Mouse (Mus musculus) retina, postnatal 1 day (tissue): ENCODE results near the gene Hjurp.

Experiments
- DNase-seq: peaks from one replicate; pipeline ENCODE4 v3.0.0-alpha.2; 2012

Gene Hjurp

DNA sequence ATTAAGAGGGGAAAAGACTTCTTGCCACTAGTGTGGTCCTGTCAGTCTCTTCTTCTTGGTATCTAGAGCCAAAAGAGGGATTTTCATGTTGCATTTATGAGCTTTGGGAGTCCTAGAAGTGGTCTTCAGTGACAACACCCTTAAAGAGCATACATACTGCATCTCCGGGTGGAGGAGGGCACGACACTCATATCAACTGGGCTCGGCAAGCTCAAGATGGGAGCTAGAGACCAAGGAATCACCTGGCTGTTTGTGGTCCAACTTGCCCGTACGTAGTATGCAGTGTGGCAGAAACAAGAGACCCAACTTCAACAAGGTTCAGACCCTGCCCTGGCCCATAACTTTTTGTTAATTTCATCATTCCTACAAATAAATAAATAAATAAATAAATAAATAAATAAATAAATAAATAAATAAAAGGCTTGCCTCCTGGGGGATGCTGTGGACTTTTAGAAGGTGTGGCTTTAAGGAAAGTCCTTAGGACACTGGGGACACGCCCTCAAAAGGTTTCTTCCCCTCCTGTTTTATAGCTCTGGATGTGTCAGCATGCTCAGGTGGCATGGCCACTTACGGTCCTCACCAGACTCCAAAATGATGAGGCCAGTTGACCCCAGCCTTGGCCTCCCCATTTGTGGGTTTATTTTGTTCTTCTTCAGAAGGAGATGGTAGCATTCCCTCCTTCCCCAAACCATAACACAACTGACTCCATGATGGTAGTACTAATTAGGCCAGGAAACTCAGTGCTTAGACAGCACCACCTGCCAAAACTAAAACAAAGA, 20.2 kb upstream of the Hjurp start:
- DNase-seq, result peak; percentile 6

DNA sequence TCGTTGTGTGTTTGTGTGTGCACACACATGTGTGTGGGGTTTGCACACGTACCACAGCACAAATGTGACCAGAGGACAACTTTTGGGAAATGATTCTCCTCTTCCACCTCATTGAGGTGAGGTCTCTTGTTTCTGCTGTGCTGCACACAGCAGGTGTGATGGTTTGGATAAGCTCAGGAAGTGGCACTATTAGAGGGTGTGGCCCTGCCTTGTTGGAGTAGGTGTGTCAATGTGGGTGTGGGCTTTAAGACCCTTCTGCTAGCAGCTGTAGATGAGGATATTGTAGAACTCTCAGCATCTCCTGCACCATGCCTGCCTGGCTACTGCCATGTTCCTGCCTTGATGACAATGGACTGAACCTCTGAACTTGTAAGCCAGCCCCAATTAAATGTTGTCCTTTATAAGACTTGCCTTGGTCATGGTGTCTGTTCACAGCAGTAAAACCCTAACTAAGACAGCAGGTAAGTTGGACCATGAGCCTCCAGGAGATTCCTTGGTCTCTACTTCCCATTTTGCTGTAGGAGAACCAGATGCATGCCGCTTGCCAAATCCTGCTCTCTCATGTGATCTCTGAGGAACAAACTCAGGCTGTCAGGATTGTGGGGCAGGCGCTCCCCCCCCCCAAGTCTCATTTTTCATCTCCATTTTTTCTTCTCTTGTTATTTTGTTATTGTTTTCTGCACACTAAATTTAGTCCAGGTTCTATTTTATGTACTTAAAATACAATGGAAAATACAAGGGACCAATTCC, 18.9 kb upstream of the Hjurp start:
- DNase-seq, result peak; percentile 5

DNA sequence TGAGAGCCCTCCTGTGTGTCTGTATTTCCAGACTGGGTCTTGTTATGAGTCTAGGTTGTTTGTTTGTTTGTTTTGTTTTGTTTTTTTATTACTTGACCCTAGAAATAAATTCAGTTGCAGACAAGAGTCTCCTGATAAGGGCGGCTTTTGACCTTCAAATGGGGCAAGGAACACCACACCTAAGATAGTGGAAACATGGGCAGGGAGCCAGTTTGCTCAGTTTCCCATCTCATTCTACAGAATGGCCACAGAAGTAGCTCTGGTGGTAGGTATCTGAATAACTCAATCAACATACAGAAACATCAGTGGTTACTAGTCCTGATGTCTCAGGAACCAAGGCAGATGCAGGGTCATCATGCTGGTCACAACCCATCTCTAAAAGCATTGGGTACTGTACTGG, 17.2 kb upstream of the Hjurp start:
- DNase-seq, result peak; percentile 6

DNA sequence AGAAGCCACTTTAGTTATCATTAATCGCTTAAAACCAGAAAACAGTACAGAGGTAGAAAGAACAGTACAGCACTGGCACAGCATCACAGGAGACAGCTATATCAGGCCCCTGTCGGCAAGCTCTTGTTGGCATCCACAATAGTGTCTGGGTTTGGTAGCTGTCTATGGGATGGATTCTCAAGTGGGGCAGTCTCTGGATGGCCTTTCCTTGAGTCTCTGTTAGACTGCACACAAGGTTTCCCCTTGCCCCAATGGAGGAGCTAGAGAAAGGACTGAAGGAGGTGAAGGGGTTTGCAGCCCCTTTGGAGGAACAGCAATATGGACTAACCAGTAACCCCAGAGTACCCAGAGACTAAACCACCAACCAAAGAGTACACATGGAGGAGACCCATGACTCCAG, 14.6 kb upstream of the Hjurp start:
- no peak for DNase-seq

DNA sequence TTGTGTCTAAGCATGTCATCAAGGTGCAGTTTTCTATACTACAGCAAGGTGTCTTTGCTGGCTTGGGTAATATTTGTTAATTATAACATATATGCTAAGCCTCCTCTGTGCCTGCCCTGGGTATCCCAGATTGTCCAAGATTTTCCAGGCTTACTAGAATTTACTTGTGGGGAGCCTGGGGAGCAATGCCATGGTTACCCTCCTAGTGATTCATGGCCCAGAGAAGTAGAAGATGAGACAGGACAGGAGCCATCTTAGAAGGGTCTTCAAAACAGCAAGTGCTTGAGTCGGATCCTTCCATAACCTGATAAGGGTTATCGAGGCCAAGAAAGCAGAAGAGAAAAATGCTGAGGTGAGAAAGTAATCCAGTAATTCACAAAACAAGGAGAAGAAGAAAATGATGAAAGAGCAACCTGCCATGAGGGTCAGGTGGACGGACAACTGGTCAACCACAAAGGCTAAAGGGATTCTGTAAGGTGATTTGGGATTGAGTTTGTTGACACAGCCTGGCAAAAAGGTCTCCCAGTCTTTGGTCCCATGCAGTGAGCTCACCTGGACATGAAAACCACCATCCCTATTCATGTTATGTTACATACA, 14.1 kb upstream of the Hjurp start:
- no peak for DNase-seq

DNA sequence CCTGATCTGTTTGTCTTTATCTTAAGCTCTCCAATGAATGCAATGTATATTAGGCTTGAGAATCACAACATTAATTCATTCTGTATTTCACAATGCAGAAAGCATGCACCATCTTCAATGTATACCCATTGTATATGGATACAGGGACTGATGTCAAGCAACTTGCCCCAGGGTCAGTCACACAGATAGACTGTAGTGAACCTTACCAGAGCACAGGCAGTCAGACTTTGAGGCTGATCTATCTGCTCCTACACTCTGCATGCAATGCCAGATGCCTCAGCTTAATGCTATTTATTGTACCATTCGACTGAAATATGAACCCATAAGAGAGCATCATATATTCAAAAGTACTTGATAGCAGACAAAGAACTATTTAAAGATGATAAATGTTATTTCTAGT, 13.1 kb upstream of the Hjurp start:
- no peak for DNase-seq

DNA sequence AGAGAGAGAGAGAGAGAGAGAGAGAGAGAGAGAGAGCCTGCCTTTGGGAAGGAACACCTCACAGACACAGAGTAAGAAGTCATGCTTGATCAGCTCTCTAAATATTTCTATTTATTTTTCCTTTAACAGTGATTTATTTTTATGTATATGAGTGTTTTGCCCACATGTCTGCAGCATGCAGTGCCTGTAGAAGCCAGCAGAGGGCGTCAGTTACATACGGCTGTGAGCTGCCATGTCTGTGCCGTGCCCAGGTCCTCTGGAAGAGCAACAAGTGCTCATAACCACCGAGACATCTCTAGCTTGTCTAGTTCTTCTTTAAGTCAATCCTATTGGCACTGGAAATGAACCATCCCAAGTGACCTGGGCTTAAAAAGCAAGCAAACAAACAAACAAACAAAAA, 12.5 kb upstream of the Hjurp start:
- peak; percentile 65 for DNase-seq

DNA sequence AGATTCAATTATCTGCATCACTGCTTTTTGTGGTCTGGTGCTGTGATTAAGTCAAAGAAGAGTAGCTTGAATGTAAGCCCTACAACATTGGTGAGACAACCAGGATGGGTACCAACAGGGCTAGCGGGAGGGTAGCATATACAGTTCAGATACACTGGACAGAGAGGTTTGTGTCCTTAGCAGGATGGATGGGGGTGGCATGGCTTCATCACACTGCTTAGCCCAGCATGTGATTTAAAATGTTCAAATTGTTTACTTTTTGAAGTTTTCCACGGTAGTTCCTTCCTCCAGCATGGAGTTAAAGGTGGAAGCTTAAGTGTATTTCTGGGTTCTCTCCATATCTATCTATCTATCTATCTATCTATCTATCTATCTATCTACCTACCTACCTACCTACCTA, 11.7 kb upstream of the Hjurp start:
- DNase-seq, result no peak

DNA sequence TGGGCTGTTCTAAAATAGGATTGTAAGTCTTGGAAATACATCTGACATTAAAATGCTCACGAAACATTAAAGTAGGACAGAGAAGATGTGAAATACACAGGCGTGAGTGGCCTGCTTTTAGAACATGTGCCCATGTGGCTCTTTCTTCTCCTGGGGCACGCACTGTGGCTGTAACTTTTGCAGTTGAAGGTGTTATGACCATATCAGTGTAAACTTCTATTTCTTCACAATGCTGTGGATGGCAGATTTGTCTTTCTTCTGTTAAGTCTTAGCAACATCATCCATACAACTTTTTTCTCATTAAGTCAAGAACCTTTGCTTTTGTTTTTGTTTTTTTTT, 11.3 kb upstream of the Hjurp start:
- DNase-seq, result no peak

DNA sequence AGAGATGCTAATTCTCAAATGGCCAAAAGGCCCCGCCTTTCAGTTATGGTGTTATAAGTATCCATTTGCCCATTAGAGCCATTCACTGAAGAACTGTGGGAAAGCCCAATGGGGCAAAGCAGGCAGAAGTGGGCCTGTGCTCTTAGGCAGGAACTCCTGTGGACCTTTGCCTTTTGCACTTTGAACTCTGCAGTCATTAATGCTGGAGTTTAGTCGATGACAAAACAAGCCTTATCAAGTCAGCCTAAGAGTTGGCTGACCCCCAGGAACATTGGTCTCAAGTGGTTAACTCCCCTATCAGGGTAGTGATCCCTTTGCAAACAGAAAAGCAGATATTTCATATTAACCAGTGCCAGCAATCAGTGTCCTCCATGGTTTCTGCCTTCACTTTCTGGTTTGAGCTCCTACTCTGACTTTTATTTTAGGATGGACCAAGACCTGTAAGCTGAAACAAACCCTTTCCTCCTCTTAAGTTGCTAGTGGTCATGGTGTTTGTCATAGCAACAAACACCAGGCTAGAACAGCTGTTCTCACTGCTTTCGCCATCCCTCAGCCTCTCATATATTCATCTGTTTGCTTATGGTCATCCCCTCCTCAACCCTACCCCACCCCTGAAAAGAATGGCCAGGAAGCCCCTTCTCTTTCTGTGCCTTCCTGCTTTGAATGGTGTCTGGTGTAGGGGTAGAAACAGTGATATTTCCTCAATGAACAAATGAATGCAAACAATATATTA, 10.8 kb upstream of the Hjurp start:
- no peak for DNase-seq

DNA sequence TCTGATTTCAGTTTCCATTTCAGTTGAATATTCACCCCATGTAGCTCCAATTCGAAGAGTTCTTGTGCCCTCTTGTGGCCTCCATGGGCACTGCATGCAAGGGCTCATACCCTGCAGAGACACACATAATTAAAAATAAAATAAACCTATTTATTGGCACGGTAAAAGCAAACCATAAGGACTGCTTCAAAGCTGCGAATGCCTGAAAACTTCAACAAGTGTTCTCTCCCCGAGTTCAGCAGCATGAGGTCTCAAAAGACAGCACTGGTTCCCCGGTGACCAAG, 10.2 kb upstream of the Hjurp start:
- DNase-seq, result peak; percentile 70

DNA sequence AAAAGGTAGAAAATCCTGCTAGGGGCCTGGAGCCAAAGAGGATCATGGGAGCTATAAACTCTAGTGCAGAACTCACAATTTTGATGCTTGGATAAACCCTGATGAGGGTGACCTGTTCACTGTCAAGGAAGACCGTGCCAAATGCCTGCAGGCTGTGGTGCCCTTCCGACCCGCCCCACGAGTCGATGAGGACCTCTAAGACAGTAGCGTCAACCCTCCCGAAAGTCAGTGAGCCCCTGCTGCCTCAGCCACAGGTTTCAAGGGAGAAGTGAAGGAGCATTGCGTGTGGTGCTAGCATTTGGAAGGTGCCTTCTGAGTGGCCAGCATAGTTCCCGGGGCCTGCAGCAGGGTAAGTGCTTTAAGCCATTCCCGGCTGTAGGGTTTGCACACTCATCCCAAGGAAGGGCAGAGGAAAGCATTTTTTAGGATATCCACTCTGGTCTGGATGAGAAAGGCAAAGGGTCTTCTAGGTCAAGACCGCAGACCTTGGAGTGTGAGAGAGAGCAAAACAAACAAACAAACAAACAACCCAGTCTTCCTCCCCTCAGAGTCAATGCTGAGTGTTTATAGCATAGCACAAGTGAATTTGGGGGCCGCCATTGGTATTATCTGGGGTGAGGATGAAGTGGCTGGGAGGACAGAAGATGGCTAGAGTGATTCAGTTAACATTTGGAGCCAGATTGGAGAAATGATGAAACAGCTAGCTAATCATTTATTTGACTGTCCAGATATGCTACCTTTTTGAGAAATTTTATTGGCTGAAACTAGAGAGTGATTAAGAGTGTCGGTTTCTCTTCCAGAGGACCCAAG, 9.7 kb upstream of the Hjurp start:
- DNase-seq, result no peak

DNA sequence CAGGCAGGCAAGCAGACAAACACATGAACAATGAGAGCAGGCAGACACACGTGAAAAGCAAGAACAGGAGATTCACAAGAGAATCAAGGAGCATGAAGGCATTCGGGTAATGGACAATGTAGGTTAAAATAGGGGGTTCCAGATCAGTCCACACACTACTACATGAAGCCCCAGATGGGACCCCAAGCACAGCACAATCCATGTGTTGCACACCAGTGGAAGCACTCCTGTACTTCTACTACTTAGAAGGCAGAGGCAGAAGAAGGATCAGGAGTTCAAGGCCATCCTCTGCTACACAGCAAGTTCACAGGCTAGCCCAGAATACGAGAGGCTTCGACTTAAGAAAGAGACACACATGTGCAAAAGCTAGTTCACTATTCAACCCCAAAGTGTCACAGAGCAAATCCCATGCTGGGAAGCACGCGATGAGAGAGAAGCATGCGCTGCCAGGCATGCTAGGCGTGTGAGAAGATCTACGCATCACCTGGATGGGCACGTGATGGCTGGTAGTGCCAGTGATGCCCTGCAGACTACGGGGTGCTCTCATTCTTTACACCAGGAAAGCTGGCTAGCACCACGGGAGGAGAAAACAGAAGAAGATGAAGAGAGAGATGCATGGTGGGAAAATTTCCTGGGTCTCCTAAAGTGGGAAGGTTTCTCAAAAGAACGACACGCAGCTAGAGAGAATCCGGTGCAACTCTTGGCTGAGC, 8.9 kb upstream of the Hjurp start:
- no peak for DNase-seq

DNA sequence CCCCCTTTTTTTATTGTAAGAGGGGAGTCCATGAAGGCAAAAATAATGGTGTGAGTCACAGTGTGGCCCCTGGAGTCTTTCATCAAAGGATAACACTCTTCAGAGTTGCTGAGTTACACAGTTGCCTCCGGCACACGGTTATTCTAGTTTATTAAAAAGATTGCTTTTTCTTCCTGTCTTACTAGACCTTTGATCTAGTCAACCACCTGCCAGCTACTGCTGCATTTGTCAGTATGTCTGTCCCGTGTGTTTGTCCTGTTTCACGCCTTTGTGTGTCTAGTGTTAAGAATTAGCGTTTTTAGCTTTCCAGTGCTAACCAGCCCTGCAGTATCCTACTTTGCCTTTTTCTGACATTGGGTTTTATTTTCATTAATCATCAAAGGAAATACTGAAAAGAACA, 8.2 kb upstream of the Hjurp start:
- no peak for DNase-seq

DNA sequence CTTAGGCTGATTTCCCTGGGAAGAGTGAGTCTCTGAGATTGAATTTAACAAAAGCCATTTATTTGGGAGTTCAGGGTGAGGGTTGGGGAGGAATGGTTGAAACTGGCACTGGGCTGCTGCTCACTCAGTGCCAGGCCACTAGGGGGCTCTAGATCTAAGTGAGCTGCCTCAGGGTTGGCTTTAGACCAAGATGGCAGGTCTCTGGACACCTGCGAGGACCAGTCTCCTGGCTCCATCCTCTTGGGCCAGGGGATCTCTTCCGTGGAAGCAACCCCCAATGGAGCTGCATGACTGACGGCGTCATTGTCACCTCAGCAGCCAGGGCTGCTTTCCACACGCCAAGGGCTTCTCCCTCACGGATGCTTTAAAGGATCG, 7.5 kb upstream of the Hjurp start:
- DNase-seq, result no peak

DNA sequence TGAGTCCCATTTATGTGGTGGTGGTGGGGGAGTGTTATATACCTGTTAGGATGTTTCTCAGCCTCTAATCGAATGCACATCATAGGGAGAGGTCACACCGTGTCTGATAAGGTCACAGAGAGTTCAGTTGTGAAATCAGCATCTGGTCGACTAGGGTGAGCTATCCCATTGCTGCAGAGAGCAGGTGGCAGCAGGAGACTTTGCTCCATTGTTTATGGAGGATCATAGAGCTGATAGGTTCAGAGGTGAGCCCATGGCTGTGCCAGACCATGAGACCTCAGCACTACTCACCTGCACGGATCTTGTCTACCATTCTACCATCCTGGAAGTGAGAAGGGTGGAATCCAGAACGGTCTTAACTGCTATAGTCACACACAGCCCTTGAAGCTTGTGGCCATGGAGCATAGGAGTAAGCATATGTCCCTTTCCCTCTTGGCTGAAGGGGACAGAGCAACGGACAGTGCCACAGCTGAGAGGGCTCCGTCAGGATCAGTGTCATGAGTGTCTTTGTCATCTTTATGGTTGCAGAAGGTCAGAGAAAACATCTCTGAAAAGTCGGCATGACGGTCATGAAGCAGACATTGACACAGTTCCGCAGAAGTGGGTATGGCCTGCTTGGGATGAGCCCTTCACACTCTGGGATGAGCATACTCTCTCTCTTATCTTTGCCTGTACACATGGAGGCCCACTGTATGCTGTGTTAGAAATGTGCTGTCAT, 7.0 kb upstream of the Hjurp start:
- DNase-seq, result no peak

DNA sequence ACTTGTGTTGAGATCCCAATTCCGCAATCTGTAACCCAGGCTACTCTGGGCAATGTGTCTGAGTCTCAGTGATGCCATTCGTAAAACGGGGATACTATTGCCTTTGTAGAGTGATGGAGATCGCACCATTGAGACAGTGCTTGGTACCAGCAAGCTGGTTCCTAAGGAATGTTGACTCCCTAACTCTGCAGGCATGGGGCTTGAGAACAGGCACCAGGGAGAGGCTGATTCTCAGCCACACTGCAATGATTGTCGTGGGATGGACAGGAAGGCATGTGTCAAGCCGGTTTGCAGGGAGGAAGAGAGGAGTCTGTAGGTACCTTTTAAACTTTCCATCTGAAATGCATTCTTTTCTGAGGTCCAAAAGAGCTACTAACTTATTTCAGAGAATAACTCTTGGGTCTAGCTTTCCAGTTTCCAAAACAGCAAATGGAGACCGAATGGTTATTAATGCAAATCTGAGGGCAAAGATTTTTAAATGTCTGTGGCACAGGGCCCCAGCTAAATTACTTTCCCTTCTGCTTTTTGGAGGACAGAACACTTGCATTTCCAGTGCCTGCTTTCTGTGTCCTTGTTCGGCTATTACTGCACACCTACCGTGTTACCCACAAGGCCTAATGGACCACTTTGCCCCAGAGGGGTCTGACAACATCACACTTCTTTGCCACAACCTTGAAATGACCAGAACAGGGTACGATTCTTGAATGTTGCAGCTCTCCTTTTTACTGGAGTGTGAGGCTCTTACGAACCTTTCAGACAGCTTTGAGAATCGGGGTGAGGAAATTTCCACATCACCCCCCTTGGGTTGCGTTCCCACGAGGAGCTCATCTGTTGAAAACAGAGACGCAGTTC, 6.2 kb upstream of the Hjurp start:
- DNase-seq, result no peak

DNA sequence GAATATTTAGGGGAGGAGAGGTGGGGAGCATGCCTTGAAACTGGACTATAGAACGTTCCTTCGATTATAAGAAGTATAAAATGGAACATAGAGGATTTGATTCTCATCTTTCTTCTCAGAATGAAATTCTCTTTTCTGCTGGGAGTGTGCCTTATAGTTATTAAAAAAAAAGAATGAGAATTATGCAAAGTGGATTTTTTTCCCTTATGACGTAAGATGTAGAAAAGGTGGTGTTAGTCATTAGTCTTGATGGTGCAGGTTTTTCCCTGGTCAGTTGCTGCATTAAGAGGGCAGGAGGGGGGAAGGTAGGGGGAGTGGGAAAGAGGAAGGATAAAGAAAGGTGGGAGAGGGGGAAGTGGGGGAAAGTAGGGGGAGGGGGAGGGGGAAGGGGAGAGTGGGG, 4.9 kb upstream of the Hjurp start:
- no peak for DNase-seq

DNA sequence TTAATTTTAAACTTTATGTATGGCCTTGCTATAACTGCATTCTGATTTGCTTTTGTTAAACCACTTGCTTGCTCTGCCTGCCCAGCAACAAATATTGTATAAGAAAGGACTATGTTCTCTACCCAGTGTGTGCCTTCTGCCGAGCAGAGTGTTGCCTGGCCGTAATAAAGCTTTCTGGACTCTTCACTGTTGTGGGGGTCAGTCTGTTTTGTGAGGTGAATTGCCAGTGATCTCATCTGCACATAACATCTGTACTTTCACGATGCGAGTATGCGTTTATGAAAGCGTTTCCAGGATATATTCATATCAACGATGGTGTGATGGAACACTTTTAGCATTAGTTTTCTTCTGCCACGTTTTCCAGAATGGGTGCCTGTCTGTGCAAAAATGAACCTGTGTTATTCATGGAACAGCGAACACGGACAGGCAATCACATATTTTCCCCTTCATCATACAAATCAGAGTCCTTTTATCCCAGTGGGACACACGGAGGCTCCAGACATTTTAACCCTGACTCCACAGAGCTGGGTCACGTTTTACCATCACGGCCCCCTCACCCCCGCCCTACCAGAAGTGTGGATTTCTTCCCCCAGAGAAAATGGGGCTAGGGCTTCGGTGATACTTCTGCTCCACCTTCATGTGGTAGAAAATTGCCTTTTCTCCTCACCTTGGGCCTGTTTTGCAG, 2.7 kb upstream of the Hjurp start:
- peak; percentile 71 for DNase-seq
